Mouse (Mus musculus) MEL (cell line): ENCODE measurements around the gene Chd9. TPM values are rescaled to one million over a fixed set of nuclear protein-coding genes. Genes with fewer than 3 reads are reported as not detected.

Source experiments
- DNase-seq: peaks from one replicate; pipeline ENCODE4 v3.0.0; 2011; ENCODE audit warnings: low read depth, low spot score
- H3K27ac ChIP-seq: 2 replicates; pipeline ENCODE4 v1.5.1; 2012; ENCODE audit warnings: low read depth, mild to moderate bottlenecking, control low read depth, low read length, moderate library complexity; ENCODE audit not compliant: control insufficient read depth
- H3K27me3 ChIP-seq, 2 experiments: fragments of 150-350 bp in 1 of 2; sonication (generic) in 1 of 2; 2 replicates each; pipeline ENCODE4 v1.6.1; 2012; ENCODE audit warnings: low read length in 2 of 2, mild to moderate bottlenecking in 2 of 2, improper control_type of control experiment in 1 of 2, moderate library complexity in 1 of 2; ENCODE audit not compliant: insufficient read depth in 2 of 2, control insufficient read depth in 1 of 2
- H3K36me3 ChIP-seq, 2 experiments: 2 replicates each; pipeline ENCODE4 v1.6.1; 2012 to 2014; ENCODE audit warnings: low read length in 2 of 2, improper control_type of control experiment in 1 of 2, inconsistent platforms in 1 of 2, mild to moderate bottlenecking in 1 of 2; ENCODE audit not compliant: insufficient read depth in 2 of 2, control insufficient read depth in 1 of 2
- H3K4me1 ChIP-seq, 2 experiments: fragments of 150-350 bp in 1 of 2; sonication (generic) in 1 of 2; 2 replicates each; pipeline ENCODE4 v1.6.1; 2012; ENCODE audit warnings: low read length in 2 of 2, improper control_type of control experiment in 1 of 2, mild to moderate bottlenecking in 1 of 2; ENCODE audit not compliant: insufficient read depth in 2 of 2, control insufficient read depth in 1 of 2
- H3K4me3 ChIP-seq, 2 experiments: fragments of 150-350 bp in 1 of 2; sonication (generic) in 1 of 2; 2 replicates each; pipeline ENCODE4 v1.5.1; 2012; ENCODE audit warnings: low read depth in 2 of 2, low read length in 2 of 2, mild to moderate bottlenecking in 2 of 2, moderate library complexity in 2 of 2, control low read depth in 1 of 2, improper control_type of control experiment in 1 of 2; ENCODE audit not compliant: control insufficient read depth in 1 of 2, insufficient read depth in 1 of 2
- H3K79me2 ChIP-seq: 2 replicates; pipeline ENCODE4 v1.6.1; 2012; ENCODE audit warnings: mild to moderate bottlenecking, low read length, moderate library complexity; ENCODE audit not compliant: control insufficient read depth, poor library complexity, insufficient read depth
- H3K9ac ChIP-seq: 2 replicates; pipeline ENCODE4 v1.6.1; 2012; ENCODE audit warnings: low read depth, mild to moderate bottlenecking, control low read depth, low read length, moderate library complexity; ENCODE audit not compliant: control insufficient read depth, poor library complexity, severe bottlenecking
- H3K9me3 ChIP-seq: fragments of 150-350 bp; sonication (generic); replicated peaks from 2 replicates; pipeline ENCODE4 v1.6.1; 2012; ENCODE audit warnings: mild to moderate bottlenecking, low read length, improper control_type of control experiment, moderate library complexity; ENCODE audit not compliant: insufficient read depth
- ETS1 ChIP-seq: IDR thresholded peaks from 2 replicates; pipeline ENCODE4 v1.6.1; 2012; ENCODE audit warnings: low read depth, mild to moderate bottlenecking, inconsistent platforms, low read length, improper control_type of control experiment, moderate library complexity
- GABPA ChIP-seq: IDR thresholded peaks from 2 replicates; pipeline ENCODE4 v1.6.1; 2012; ENCODE audit warnings: low read depth, mild to moderate bottlenecking, inconsistent platforms, low read length, improper control_type of control experiment, moderate library complexity
- GATA1 ChIP-seq: IDR thresholded peaks from 2 replicates; pipeline ENCODE4 v1.6.1; 2011; ENCODE audit warnings: low read depth, low read length, improper control_type of control experiment
- MAFK ChIP-seq: IDR thresholded peaks from 2 replicates; pipeline ENCODE4 v1.6.1; 2011; ENCODE audit warnings: low read depth, mild to moderate bottlenecking, low read length, improper control_type of control experiment, borderline replicate concordance
- MAX ChIP-seq: IDR thresholded peaks from 2 replicates; pipeline ENCODE4 v1.6.1; 2011; ENCODE audit warnings: low read length, improper control_type of control experiment
- MEF2A ChIP-seq: IDR thresholded peaks from 2 replicates; pipeline ENCODE4 v1.6.1; 2014; ENCODE audit warnings: low read depth, mild to moderate bottlenecking, inconsistent platforms, low read length, improper control_type of control experiment; ENCODE audit not compliant: poor library complexity, insufficient replicate concordance, severe bottlenecking; ENCODE audit errors: extremely low read depth
- MYB ChIP-seq: IDR thresholded peaks from 2 replicates; pipeline ENCODE4 v1.6.1; 2011; ENCODE audit warnings: mild to moderate bottlenecking, low read depth, low read length, improper control_type of control experiment
- NELFE ChIP-seq: IDR thresholded peaks from 2 replicates; pipeline ENCODE4 v1.6.1; 2011; ENCODE audit warnings: low read depth, low read length, improper control_type of control experiment
- POLR2AphosphoS2 ChIP-seq: IDR thresholded peaks from 2 replicates; pipeline ENCODE4 v1.6.1; 2011; ENCODE audit warnings: low read length, improper control_type of control experiment
- POLR2AphosphoS5 ChIP-seq: IDR thresholded peaks from 2 replicates; pipeline ENCODE4 v1.6.1; 2012; ENCODE audit warnings: low read depth, borderline replicate concordance, mild to moderate bottlenecking, inconsistent platforms, low read length, moderate library complexity, mixed read lengths
- RAD21 ChIP-seq: IDR thresholded peaks from 2 replicates; pipeline ENCODE4 v1.6.1; 2011; ENCODE audit warnings: mild to moderate bottlenecking, low read depth, low read length, improper control_type of control experiment
- RCOR1 ChIP-seq: IDR thresholded peaks from 2 replicates; pipeline ENCODE4 v1.6.1; 2012; ENCODE audit warnings: low read depth, mild to moderate bottlenecking, inconsistent platforms, low read length, improper control_type of control experiment
- SIN3A ChIP-seq: IDR thresholded peaks from 2 replicates; pipeline ENCODE4 v1.6.1; 2012; ENCODE audit warnings: low read length, improper control_type of control experiment, inconsistent platforms
- TAL1 ChIP-seq: IDR thresholded peaks from 2 replicates; pipeline ENCODE4 v1.6.1; 2012; ENCODE audit warnings: mild to moderate bottlenecking, inconsistent platforms, low read length, moderate library complexity, mixed read lengths
- TBP ChIP-seq: IDR thresholded peaks from 2 replicates; pipeline ENCODE4 v1.8.0; 2011; ENCODE audit warnings: low read depth, low read length, improper control_type of control experiment
- TCF12 ChIP-seq: IDR thresholded peaks from 2 replicates; pipeline ENCODE4 v1.6.1; 2014; ENCODE audit warnings: low read depth, mild to moderate bottlenecking, inconsistent platforms, low read length, improper control_type of control experiment, moderate library complexity
- UBTF ChIP-seq: IDR thresholded peaks from 2 replicates; pipeline ENCODE4 v1.6.1; 2012; ENCODE audit warnings: low read depth, mild to moderate bottlenecking, inconsistent platforms, low read length, improper control_type of control experiment, moderate library complexity, borderline replicate concordance; ENCODE audit not compliant: insufficient read depth
- ZC3H11A ChIP-seq: IDR thresholded peaks from 2 replicates; pipeline ENCODE4 v1.6.1; 2012; ENCODE audit warnings: low read depth, mild to moderate bottlenecking, inconsistent platforms, low read length, improper control_type of control experiment
- ZMIZ1 ChIP-seq: IDR thresholded peaks from 2 replicates; pipeline ENCODE4 v1.6.1; 2012; ENCODE audit warnings: low read depth, mild to moderate bottlenecking, inconsistent platforms, low read length, improper control_type of control experiment, moderate library complexity
- polyA plus RNA-seq, 2 experiments: library from polyadenylated mRNA; stranded (reverse) in 1 of 2; unstranded in 1 of 2; fragments of >175 nt in 1 of 2; fragments of >200 nt in 1 of 2; gene quantifications; 2 replicates each; pipeline versions ENCODE4 v1.2.1 to v1.2.4; 2012; ENCODE audit warnings: low replicate concordance in 2 of 2, low read depth in 1 of 2; ENCODE audit not compliant: insufficient read length in 2 of 2, insufficient read depth in 1 of 2, missing spikeins in 1 of 2
- total RNA-seq: library from RNA; depleted of rRNA; stranded (reverse); fragments of 300-350 nt; gene quantifications from 2 replicates; pipeline ENCODE4 v1.2.3, GENCODE M21; 2012

Chd9 gene
- total and polyA plus RNA-seq, 3 experiments = 5.9 to 87.4 (median 40.3) TPM

DNA sequence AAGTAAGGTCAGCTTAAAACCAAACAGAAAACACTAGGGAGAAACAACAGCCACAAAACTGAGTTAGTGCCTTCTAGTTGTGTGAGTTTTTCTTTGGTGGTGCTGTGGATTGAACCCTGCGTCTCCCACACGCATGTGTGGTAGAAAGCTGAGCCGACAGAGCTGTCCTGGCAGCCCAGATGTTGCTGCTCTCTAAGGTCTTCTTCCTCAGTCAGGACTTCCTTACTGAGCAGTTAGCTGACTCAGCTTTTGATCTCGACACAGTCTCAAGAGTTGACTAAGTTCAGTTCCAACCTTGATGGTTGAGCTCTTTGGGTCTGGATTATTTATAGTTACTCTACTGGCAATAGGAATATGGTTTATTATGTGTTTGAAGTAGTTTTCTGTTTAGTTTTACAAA lies 133.5 kb downstream of the Chd9 start:
- DNase-seq = peak; percentile 42
- Histone ChIP-seq H3K9me3 (no peaks in the 10 kb centered on the region), H3K4me3 (peak overlapping the region in 1 of 2 experiments; percentile 31; a peak in 1 of 4 replicates), H3K27me3 (no peaks in the 10 kb centered on the region), H3K79me2 (peaks cover 19% of the 10 kb centered on the region), H3K9ac (no peak overlapping the region), H3K4me1 (peaks cover 0 to 21% of the 10 kb centered on the region in 2 experiments; a peak in 3 of 4 replicates), H3K36me3 (peaks cover 2 to 32% of the 10 kb centered on the region in 2 experiments; a peak in 3 of 4 replicates), H3K27ac (no peak overlapping the region)
- TF ChIP-seq ETS1 = peak; percentile 40; the same call in 1 of the 2 replicates
- no peak for TF ChIP-seq RAD21
- no peak for TF ChIP-seq RCOR1
- no peak for TF ChIP-seq UBTF
- no peak for TF ChIP-seq TCF12
- TF ChIP-seq POLR2AphosphoS5 = no peak
- no peak for TF ChIP-seq GATA1
- TF ChIP-seq POLR2AphosphoS2 = no peak
- peak; percentile 91 for TF ChIP-seq MAFK
- TF ChIP-seq ZC3H11A = no peak

DNA sequence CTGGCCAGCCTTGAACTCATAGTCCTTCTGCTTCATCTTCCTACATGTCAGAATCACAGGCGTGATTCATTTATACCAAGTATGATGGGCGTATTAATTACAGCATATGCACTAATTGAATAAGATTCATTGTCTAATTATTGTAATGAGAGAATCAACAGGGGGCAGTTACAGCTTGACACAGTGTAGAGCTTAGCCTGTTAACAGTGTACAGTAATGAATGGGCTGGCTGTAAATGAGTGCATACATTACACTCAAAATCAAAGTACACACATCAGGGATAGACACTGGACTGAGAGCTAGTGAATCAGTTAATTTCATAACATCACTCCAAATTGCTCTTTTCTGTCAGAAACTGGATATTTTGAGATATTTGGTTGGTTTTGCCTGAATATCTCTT lies 135.9 kb downstream of the Chd9 start:
- Histone ChIP-seq H3K27me3 (no peaks in the 10 kb centered on the region), H3K27ac (no peak overlapping the region), H3K4me1 (peaks cover 0 to 15% of the 10 kb centered on the region in 2 experiments; a peak in 2 of 4 replicates), H3K9me3 (no peaks in the 10 kb centered on the region), H3K36me3 (peaks cover 2 to 18% of the 10 kb centered on the region in 2 experiments; a peak in 2 of 4 replicates), H3K9ac (no peak overlapping the region), H3K4me3 (no peak overlapping the region)
- DNase-seq = no peak
- TF ChIP-seq POLR2AphosphoS2 (no peak), TBP (no peak), ZMIZ1 (no peak), ZC3H11A (no peak), RCOR1 (no peak)
- TF ChIP-seq, all 39 proteins: peak for 0
- peaks cover 17% of the 10 kb centered on the region for H3K79me2 ChIP-seq

DNA sequence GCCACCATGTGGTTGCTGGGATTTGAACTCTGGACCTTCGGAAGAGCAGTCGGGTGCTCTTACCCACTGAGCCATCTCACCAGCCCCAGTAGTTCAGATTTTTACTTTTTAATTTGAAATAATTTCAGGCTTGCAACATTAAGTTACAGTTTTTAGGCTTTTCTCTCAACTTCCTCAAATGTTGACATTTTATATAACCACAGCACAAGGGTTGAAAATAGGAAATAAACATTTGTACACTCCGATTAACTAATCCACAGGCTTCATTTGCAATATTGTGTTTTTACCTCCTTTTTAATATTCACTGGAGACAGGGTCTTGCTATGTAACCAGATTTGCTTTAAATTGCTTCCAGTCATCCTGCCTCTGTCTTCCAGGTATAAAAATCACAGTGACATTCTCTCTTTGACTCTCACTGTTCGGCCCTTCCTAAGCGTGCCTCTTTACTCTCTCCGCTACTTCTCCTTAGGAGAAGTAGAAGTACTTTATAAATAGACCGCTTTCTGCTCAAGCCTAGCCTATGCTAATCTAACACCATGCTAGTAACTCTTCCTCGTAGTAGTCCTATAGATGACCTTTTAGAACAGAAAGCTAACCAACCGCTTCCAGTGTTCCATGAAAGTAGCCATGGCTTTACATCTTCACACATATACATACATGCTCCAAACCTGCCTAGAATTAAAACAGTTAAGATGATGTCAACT lies 137.5 kb downstream of the Chd9 start:
- Histone ChIP-seq H3K27ac (no peak overlapping the region; the same call in 1 of the 2 replicates), H3K79me2 (peaks cover 8% of the 10 kb centered on the region), H3K9ac (no peak overlapping the region), H3K36me3 (peaks cover 2 to 18% of the 10 kb centered on the region in 2 experiments; a peak in 2 of 4 replicates), H3K27me3 (no peaks in the 10 kb centered on the region), H3K4me1 (peaks cover 0 to 15% of the 10 kb centered on the region in 2 experiments; a peak in 2 of 4 replicates), H3K9me3 (no peaks in the 10 kb centered on the region), H3K4me3 (no peak overlapping the region)
- DNase-seq = peak; percentile 43
- no peak for TF ChIP-seq MYB
- no peak for TF ChIP-seq TAL1
- no peak for TF ChIP-seq SIN3A
- no peak for TF ChIP-seq MEF2A
- TF ChIP-seq GABPA = no peak
- TF ChIP-seq NELFE = no peak
- no peak for TF ChIP-seq MAX
